Mouse (Mus musculus): ENCODE results near the gene Adamts2.

Adamts2 gene

GRCm38 (mm10) chr11:50623806-50624205 lies 21.9 kb downstream of the Adamts2 start:
- no peak for DNase-seq (ENCODE audit: low spot score in 2 of 2)

DNA sequence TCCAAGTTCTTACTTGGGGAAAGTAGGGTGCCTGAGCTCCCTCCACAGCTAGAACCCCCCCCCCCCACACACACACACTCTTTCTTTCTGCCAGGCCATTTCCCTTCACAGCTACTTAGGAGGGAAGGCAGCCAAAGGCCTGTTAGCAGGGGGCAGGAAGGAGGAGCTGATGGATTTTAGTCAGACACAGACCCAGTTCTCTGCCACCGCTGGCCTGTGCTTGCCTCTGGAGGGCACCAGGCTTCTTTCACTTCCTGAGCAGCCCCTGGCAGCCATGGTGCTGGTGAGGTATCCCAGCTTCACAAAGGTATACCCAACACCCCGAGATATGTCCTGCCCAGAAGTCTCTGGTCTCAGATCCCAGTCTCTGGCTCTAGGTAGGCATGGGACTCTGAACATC lies 22.4 kb downstream of the Adamts2 start:
- no peak for DNase-seq (ENCODE audit: low spot score in 2 of 2)

DNA sequence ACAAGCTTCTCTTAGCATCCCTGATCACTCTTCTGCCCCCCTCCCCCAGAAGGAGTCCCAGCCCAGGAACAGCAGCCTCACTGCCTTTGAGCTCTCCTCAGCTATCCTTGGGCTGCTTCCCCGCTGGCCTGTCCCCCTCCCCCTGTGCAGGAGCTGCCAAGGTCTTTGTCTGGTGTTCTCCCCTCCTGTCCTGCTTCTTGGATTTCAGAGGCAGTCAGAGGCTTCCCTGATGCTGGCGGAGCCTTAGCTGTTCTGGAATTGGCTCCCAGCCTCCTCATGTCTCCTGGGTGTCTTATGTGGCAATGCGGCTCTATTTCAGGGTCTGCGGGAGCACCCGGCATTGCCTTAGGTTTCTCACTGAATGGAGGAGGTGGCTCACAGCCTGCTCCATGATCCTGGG lies 22.8 kb downstream of the Adamts2 start:
- DNase-seq (ENCODE audit: low spot score in 2 of 2) = peak in 1 of 2 experiments; percentile 67

DNA sequence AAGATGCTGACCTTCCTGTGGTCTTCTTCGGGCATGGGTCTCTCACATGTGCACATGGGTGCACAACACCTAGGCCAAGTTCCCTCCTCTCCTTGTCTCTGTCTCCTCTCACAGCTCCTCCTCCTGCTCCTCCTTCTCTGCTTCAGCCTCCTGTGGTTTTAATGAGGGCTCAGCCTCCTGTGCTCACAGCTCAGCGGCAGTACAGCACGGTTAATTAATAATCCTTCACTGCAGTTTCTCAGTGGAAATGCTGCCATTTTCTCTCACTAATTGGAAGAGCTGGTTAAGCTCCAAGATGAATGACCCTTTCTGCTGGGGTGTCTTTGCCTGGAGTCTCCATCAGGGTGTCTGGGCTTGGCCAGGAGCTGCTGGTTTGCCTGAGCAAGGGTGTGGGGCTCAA lies 27.0 kb downstream of the Adamts2 start:
- DNase-seq (ENCODE audit: low spot score in 2 of 2) = no peak

DNA sequence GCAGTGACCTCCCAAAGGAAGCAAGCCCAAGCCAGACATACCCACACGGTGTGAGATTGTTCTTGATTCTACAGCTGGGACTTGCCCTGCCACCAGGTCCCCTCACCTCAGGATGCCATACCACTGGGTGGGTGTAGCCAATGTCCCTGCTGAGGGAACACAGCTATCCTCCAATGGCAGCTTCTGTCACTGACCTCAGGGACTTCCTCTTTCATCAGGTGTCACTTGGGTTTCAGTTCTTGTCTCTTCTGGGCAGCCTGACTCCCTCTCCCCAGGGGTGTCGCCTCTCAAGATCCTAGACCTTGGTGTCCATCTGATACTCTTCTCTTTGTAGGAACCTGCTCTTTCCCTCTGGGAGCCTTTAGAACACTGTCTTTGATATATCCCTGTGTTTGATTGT lies 28.6 kb downstream of the Adamts2 start:
- DNase-seq (ENCODE audit: low spot score in 2 of 2) = no peak

- peak; percentile 27 to 76 for DNase-seq (ENCODE audit: low spot score in 2 of 2)
Observed at GRCm38 (mm10) chr11:50632270-50632669, 30.4 kb downstream of the Adamts2 start.

- DNase-seq (ENCODE audit: low spot score in 2 of 2) = no peak
Observed at GRCm38 (mm10) chr11:50635051-50635590, 33.2 kb downstream of the Adamts2 start.

GRCm38 (mm10) chr11:50637026-50637425 lies 35.1 kb downstream of the Adamts2 start:
- DNase-seq (ENCODE audit: low spot score in 2 of 2) = no peak

DNA sequence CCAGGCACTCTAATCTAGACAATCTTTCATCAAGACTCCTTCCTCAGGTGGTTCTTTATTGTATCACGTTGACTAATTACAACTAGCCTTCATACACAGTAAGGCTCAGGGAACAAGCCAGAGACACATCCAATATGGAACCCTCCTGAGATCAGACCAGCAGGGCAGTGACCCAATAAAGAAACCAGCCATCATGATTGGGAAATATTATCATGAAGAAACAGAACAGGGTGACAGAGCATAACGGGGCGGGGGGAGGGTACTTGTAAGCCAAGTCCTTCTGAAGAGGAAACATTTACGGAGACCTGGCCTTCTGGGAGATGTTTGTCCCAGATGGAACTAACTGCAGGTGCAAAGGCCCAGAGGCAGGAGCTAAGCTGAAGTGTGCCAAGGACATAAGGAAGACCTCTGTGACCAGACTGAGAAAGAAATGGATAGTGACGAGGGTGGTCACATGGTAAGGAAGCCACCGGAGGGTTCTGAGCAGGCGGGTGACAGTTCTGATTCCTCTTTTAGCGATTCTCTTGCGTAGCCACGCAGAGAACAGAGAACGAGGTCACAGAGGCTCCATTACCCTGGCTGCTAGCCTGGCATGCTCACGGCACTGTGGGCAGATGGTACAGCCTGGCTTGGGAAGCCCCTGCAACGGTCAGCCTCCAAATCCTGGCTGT lies 36.4 kb downstream of the Adamts2 start:
- no peak for DNase-seq (ENCODE audit: low spot score in 2 of 2)

DNA sequence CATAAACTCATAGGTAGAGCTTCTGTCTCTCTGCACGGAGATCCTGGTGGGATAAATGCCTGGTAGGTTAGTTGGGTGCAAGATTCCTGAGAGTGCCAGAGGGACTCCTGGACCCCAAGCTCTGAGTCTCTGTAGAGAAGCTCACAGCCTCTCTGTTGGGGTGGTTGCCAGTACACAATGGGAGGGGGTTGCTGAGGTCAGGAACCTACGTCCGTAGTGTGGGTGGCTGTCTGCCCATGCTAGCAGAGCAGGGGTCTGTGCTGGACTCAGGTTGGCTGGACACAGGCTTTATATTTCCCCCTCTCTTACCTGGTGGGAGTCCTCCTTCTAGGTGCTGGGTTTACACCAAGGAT lies 37.0 kb downstream of the Adamts2 start:
- no peak for DNase-seq (ENCODE audit: low spot score in 2 of 2)

GRCm38 (mm10) chr11:50642583-50642982 lies 40.7 kb downstream of the Adamts2 start:
- peak in 1 of 2 experiments; percentile 52 for DNase-seq (ENCODE audit: low spot score in 2 of 2)

DNA sequence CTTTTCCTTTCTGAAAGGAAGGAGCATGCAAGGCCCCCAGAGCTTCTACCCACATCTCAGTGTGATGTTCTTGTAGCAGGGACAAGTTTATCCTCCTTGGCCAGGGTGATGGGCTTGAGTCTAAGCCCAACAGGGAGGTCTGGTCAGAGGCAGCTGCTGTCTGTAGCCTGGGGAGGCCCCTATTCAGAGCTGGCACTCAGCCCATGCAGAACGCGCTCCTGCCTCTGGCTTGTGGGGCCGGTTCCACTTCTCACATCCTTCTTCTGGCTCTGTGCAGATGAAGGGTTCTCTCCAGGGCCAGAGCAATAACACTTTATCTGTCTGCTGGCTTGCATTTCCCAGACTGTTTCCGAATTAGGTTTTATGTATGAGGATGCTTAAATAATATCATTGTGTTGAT lies 44.3 kb downstream of the Adamts2 start:
- DNase-seq (ENCODE audit: low spot score in 2 of 2) = peak; percentile 28 to 63

DNA sequence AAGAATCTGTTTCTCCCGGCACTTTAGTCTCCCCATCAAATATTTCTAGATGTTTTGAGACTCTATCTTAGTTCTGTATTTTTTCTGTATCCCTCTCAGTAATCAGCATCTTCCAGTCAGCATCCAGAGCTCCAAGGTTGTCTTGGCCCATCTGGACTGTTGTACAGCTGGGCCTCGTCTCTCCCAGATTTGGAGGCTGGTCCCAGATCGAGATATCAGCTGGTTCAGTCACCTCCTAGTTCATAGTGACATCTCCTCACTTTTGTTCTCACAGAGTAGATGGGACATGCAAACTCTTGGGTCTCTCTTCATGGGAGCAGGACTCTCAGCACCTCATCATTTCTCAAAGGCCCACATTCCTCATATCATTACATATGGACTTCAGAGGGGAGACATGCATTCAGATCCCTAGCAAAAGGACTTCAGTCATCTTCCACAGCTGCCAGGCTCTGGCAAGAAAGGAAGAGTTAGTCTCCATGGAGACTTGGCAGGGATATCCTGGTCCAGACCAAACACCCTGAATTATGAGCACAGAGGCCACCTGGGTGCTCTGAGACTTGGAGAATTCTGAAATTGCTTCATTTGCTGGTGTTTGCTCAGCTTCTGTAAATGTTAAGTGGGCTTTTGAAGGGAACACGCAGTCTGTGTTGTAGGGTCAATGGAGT lies 46.4 kb downstream of the Adamts2 start:
- no peak for DNase-seq (ENCODE audit: low spot score in 2 of 2)

- DNase-seq (ENCODE audit: low spot score in 2 of 2) = no peak
Observed at GRCm38 (mm10) chr11:50650037-50650436, 48.2 kb downstream of the Adamts2 start.

DNA sequence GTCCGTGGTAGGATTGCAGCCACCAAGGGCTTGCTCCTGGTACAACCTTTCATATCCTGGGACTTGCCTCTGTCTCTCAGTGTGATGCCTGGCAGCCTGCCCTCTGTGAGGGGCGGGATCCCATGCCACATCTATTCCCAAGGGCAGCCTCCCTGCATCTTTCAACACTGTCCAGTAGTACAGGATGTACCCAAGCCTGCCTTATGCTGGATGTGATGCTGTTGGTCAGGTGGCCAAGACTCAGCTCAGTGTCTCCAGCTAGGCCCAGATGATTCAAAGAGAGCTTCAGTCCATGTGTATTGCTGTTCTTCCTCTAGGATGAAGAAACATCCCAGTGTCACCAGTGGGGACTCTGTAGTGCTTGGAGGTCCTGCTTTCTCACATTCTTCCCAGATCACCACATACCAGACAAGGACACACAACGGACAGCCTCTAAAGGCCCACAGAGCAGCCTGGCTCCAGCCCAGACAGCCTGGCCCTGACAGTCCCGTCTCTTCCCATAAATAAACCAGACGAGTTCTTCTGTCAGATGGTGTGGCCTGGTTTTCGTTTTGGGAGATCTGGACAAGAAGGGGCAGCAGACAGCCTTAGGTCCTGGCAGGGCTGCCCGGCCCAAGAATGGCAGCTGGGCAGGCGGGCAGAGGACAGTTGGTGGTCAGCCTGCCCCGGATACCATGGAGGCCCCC lies 52.0 kb downstream of the Adamts2 start:
- no peak for DNase-seq (ENCODE audit: low spot score in 2 of 2)

GRCm38 (mm10) chr11:50658826-50659225 lies 56.9 kb downstream of the Adamts2 start:
- DNase-seq (ENCODE audit: low spot score in 2 of 2) = no peak

DNA sequence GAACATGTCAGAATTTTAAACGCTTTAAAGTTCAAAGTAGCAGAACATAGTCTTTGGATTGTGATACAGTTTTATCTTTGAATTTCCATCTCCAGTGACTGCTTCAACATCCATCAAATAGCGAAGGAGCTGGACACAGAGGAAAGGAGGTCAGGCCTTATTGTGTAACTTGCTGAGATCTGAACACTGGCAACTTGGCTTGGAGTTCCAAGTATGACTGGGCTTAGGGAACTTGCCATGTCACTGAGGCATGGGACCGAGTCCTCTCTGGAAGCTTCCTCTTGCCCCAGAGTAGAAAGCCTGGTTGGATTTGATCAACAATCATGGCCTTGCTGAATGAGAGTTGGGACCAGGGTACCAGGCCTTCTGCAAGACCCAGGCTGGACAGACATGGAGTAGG lies 60.3 kb downstream of the Adamts2 start:
- DNase-seq (ENCODE audit: low spot score in 2 of 2) = no peak

DNA sequence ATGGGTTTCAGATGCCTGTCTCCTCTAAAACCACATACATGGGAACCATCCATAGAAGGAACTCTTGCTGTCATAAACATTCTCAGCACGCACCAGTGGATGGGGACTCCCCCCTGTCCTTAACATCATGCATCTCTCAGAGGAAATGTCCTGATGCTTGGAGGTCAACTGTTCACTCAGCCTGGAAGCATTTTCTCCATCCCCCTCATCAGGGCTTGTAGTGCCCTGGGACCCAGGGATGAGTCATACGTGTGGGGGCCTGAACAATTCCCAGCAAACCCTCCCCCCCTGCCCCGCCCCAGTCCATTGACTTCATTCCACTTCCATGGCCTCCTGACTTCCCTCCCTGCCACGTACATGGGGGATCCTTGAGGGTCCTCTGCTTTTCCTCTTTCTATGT lies 62.9 kb downstream of the Adamts2 start:
- no peak for DNase-seq (ENCODE audit: low spot score in 2 of 2)

- DNase-seq (ENCODE audit: low spot score in 2 of 2) = peak; percentile 35 to 84
Observed at GRCm38 (mm10) chr11:50669542-50670362, 67.9 kb downstream of the Adamts2 start.

DNA sequence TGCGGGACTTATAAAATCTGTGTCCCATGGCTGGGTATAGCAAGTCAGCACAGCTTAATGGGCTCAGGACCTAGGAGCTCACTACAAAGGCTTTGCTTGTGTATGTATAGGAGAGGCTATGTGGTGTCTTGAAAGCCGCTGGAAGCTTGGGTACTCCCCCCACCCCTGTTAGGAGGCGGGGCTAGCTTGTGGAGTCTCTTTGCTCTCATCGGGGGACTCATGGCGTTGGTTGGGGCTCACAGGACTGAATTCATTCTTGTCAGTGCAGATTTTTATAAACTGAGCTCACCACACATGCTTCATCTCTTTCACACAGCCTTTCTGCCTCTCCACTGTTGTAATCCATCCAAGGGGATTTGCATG lies 68.5 kb downstream of the Adamts2 start:
- no peak for DNase-seq (ENCODE audit: low spot score in 2 of 2)

GRCm38 (mm10) chr11:50670881-50671280 lies 69.0 kb downstream of the Adamts2 start:
- no peak for DNase-seq (ENCODE audit: low spot score in 2 of 2)

DNA sequence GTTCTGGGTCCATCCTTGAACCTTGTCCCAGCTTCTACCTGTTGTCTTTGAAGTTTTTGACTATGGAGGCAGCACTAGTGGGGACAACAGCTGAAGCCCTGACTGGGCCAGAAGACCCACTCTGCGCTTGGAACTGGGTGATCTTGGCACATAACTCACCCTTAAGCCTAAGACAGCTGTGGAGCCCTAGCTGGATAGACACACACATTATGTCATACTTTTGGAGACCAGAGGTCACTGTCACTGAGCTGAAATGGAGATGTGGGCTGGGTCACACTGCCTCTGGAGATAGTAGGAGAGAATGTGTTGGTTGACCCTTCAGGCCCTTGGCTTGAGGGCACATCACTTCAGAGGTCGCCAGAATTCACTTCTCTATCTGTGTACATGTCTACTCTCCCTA lies 69.5 kb downstream of the Adamts2 start:
- DNase-seq (ENCODE audit: low spot score in 2 of 2) = no peak

Measured in urinary bladder, postnatal 36 days (tissue).